Mouse (Mus musculus) heart, postnatal 0 days (tissue): ENCODE data around the gene Trip4. TPM values are rescaled to one million over a fixed set of nuclear protein-coding genes. Genes with fewer than 3 reads are reported as not detected.

ENCODE experiments used
- ATAC-seq: fragments of 200-750 bp; cut with Nextera tagmentation; 2 replicates; pipeline ENCODE4 v1.8.0; 2017; ENCODE audit warnings: low read depth, moderate number of reproducible peaks, moderate library complexity; ENCODE audit not compliant: insufficient read depth
- DNase-seq: peaks from one replicate; pipeline ENCODE4 v3.0.0-alpha.2; 2016; ENCODE audit warnings: low spot score
- H3K27ac ChIP-seq: fragments of 300-500 bp; sonication (generic); 2 replicates; pipeline ENCODE4 v1.5.1; 2014; ENCODE audit warnings: low read depth, mild to moderate bottlenecking
- H3K27me3 ChIP-seq: fragments of 300-500 bp; sonication (generic); 2 replicates; pipeline ENCODE4 v1.6.1; 2014; ENCODE audit warnings: low read length, mixed read lengths; ENCODE audit not compliant: control insufficient read depth, insufficient read depth
- H3K36me3 ChIP-seq: fragments of 300-500 bp; sonication (generic); replicated peaks from 2 replicates; pipeline ENCODE4 v1.6.1; 2014; ENCODE audit warnings: low read length, mixed read lengths; ENCODE audit not compliant: control insufficient read depth, insufficient read depth
- H3K4me1 ChIP-seq: fragments of 300-500 bp; sonication (generic); 2 replicates; pipeline ENCODE4 v1.6.1; 2014; ENCODE audit warnings: antibody characterized with exemption; ENCODE audit not compliant: control insufficient read depth, insufficient read depth
- H3K4me2 ChIP-seq: fragments of 300-500 bp; sonication (generic); 2 replicates; pipeline ENCODE4 v1.6.1; 2014; ENCODE audit warnings: low read depth, mild to moderate bottlenecking, low read length, moderate library complexity
- H3K4me3 ChIP-seq: fragments of 300-500 bp; sonication (generic); 2 replicates; pipeline ENCODE4 v1.5.1; 2014; ENCODE audit warnings: low read depth, low read length
- H3K9ac ChIP-seq: fragments of 300-500 bp; sonication (generic); replicated peaks from 2 replicates; pipeline ENCODE4 v1.6.1; 2014; ENCODE audit warnings: low read depth, low read length, mixed read lengths
- H3K9me3 ChIP-seq: fragments of 300-500 bp; sonication (generic); replicated peaks from 2 replicates; pipeline ENCODE4 v1.6.1; 2016; ENCODE audit warnings: low read length; ENCODE audit not compliant: control insufficient read depth
- CTCF ChIP-seq: IDR thresholded peaks from 2 replicates; pipeline ENCODE4 v1.5.1; 2016; ENCODE audit warnings: antibody characterized with exemption, control low read depth, low read depth
- EP300 ChIP-seq: IDR thresholded peaks from 2 replicates; pipeline ENCODE4 v1.6.1; 2016; ENCODE audit warnings: antibody characterized with exemption, low read depth
- WGBS: fragments of 180-500 bp; shearing (Covaris S2); extraction: QIAGEN DNeasy Blood & Tissue Kit; methylation state at CpG from one replicate; pipeline ENCODE4 v1.1.7; 2014; 5-methylcytosine and 5-hydroxymethylcytosine counted together
- polyA plus RNA-seq: library from polyadenylated mRNA; unstranded; fragments of >200 nt; fragmentation: Nextera tagmentation; extraction: Ambion mirVana; gene quantifications from 2 replicates; pipeline ENCODE4 v1.2.1, GENCODE M21; 2015
- total RNA-seq: library from RNA; depleted of rRNA; stranded (reverse); fragments of >200 nt; gene quantifications from 2 replicates; pipeline ENCODE4 v1.2.3, GENCODE M21; 2014; ENCODE audit warnings: low replicate concordance

The Trip4 gene
- total and polyA plus RNA-seq, 2 experiments from 2014 or later: 15.5 to 29.8 TPM

DNA sequence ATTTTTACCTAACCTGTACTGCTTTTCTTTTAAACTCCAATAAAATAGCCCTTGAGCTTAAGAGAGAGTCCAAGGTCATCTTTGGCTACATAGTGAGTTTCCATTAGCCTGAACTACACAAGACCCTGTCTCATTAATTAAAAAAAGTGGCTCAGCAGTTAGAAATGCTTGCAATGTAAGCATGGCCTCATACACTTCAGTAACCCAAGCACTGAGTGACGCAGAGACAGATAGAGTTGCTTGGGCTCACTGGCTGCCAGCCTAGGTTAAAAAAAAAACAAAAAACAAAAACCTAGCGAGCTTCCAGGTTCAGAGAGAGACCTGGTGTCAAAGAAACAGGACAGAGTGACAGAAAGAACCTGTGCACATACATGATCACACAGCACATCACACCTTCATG, 95.8 kb downstream of the Trip4 start:
- ATAC-seq (peak; percentile 92), DNase-seq (peak; percentile 83)
- peak overlapping the region; percentile 95 for H3K27ac ChIP-seq
- peaks cover 22% of the 10 kb centered on the region; the same call in 1 of the 2 replicates for H3K4me1 ChIP-seq
- no peaks in the 10 kb centered on the region for H3K27me3 ChIP-seq
- no peak overlapping the region for H3K4me3 ChIP-seq
- H3K36me3 ChIP-seq: peaks cover 3% of the 10 kb centered on the region; the same call in 1 of the 2 replicates
- no peaks in the 10 kb centered on the region for H3K9me3 ChIP-seq
- 0 out of 2 replicates have a peak overlapping the region, but pooled peaks have one; percentile 17 for H3K9ac ChIP-seq
- TF ChIP-seq EP300 (no peak), CTCF (no peak)
- no peak overlapping the region for H3K4me2 ChIP-seq
- 16% methylated on average over 2 of the region's 2 CpGs for whole genome bisulfite sequencing

GRCm38 (mm10) chr9:65811784-65812183, 96.8 kb downstream of the Trip4 start:
- DNase-seq (no peak), ATAC-seq (no peak)
- H3K27me3 ChIP-seq: no peaks in the 10 kb centered on the region
- peak overlapping the region; percentile 95; the same call in 1 of the 2 replicates for H3K27ac ChIP-seq
- H3K9ac ChIP-seq: no peak overlapping the region
- TF ChIP-seq EP300 (no peak), CTCF (no peak)
- no peak overlapping the region for H3K4me2 ChIP-seq
- no peaks in the 10 kb centered on the region for H3K9me3 ChIP-seq
- 85% methylated on average over 1 of the region's 1 CpGs for WGBS
- peaks cover 3% of the 10 kb centered on the region; the same call in 1 of the 2 replicates for H3K36me3 ChIP-seq
- no peak overlapping the region for H3K4me3 ChIP-seq
- peaks cover 26% of the 10 kb centered on the region; the same call in 1 of the 2 replicates for H3K4me1 ChIP-seq

- no peak for DNase-seq
- 67% methylated on average over 1 of the region's 1 CpGs for WGBS
Observed at GRCm38 (mm10) chr9:65807818-65808217, 100.8 kb downstream of the Trip4 start.

DNA sequence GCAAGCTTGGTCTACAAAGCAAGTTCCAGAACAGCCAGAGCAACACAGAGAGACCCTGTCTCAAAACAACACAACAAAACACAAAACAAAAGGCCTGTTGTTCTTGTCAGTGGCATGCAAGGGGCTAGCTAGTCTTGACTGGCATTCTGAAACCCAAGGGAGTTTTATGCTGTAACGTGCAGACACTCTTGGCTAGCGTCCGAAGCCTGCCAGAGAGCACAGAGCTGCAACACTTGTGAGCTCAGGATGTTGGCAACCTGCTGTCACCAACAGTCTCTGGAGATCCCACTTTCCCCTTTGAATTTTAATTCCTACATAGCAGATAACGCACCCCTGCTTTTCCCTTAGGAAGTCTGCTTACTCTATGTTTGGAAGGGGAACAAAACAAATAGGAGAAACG, 101.3 kb downstream of the Trip4 start:
- no peaks in the 10 kb centered on the region for H3K36me3 ChIP-seq
- DNase-seq (peak; percentile 54), ATAC-seq (peak; percentile 66)
- no peaks in the 10 kb centered on the region for H3K27me3 ChIP-seq
- no peaks in the 10 kb centered on the region for H3K9me3 ChIP-seq
- no peak for TF ChIP-seq CTCF
- peak overlapping the region; percentile 27 for H3K4me2 ChIP-seq
- H3K27ac ChIP-seq: peak overlapping the region; percentile 79
- H3K4me1 ChIP-seq: peaks cover 30% of the 10 kb centered on the region
- WGBS: 11% methylated on average over 5 of the region's 5 CpGs
- H3K9ac ChIP-seq: no peak overlapping the region
- no peak overlapping the region for H3K4me3 ChIP-seq

More at GRCm38 (mm10) chr9:65807818-65808217, 100.8 kb downstream of the Trip4 start:
- peaks cover 34% of the 10 kb centered on the region for H3K4me1 ChIP-seq
- H3K36me3 ChIP-seq: no peaks in the 10 kb centered on the region
- no peak for TF ChIP-seq EP300
- no peak for TF ChIP-seq CTCF
- H3K27me3 ChIP-seq: no peaks in the 10 kb centered on the region
- H3K9me3 ChIP-seq: no peaks in the 10 kb centered on the region
- no peak overlapping the region for H3K9ac ChIP-seq
- H3K27ac ChIP-seq: peak overlapping the region; percentile 36
- no peak overlapping the region for H3K4me2 ChIP-seq
- H3K4me3 ChIP-seq: no peak overlapping the region
- ATAC-seq: no peak

DNA sequence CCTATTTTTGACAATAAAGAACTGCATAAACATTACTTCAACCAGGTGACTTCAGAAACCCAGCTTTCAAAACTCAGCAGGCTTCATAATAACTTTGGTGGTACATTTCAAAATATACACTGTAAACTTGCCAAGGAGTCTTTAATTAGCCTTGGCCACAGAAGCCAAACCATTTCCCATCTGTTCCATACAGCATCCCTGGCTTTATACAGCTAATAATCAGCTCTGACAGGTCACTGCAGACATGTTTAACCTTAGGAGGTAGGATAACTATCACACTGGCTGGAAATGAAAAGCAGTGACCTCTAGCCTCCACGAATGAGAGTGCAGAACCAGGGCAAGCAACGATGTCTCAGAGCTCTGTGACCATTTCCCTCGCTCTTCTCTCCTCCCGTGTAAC, 108.8 kb downstream of the Trip4 start:
- DNase-seq (no peak), ATAC-seq (no peak)
- Histone ChIP-seq H3K4me3 (no peak overlapping the region), H3K9me3 (no peaks in the 10 kb centered on the region), H3K36me3 (peaks cover 6% of the 10 kb centered on the region; the same call in 1 of the 2 replicates), H3K27ac (peak overlapping the region; percentile 7; the same call in 1 of the 2 replicates), H3K4me2 (no peak overlapping the region), H3K4me1 (peaks cover 33% of the 10 kb centered on the region), H3K9ac (no peak overlapping the region), H3K27me3 (no peaks in the 10 kb centered on the region)
- WGBS: 62% methylated on average over 4 of the region's 4 CpGs
- TF ChIP-seq CTCF (no peak), EP300 (no peak)

- H3K4me2 ChIP-seq: no peak overlapping the region
- H3K4me3 ChIP-seq: no peak overlapping the region
- H3K4me1 ChIP-seq: peaks cover 43% of the 10 kb centered on the region
- H3K27ac ChIP-seq: 0 out of 2 replicates have a peak overlapping the region, but pooled peaks have one; percentile 25
- no peaks in the 10 kb centered on the region for H3K27me3 ChIP-seq
- peaks cover 17% of the 10 kb centered on the region for H3K36me3 ChIP-seq
- DNase-seq (no peak), ATAC-seq (0 out of 2 replicates have a peak, but pooled peaks have one; percentile 14)
- TF ChIP-seq CTCF (no peak), EP300 (no peak)
- 35% methylated on average over 2 of the region's 2 CpGs for WGBS
- H3K9me3 ChIP-seq: no peaks in the 10 kb centered on the region
- H3K9ac ChIP-seq: no peak overlapping the region
Observed at GRCm38 (mm10) chr9:65795651-65796050, 112.9 kb downstream of the Trip4 start.
